Mouse (Mus musculus): Measurements from ENCODE around the gene Eif1ad. TPM values are rescaled to one million over a fixed set of nuclear protein-coding genes. Genes with fewer than 3 reads are reported as not detected.

The Eif1ad gene
- polyA plus RNA-seq, 1 experiment from 2014 or later, result 61.7 TPM

Other genes starting within 250 kb of the Eif1ad start
- gene Klc2, start 248.2 kb upstream of the Eif1ad start, polyA plus RNA-seq (2015; fragmentation: Nextera tagmentation; extraction: Ambion mirVana), result 25.1 and 27.4 TPM in 2 replicates
- 23.8 and 27.7 TPM in 2 replicates for gene Pacs1, start 93.6 kb upstream of the Eif1ad start, polyA plus RNA-seq (2015; fragmentation: Nextera tagmentation; extraction: Ambion mirVana)
- gene Sf3b2, start 71.3 kb upstream of the Eif1ad start, polyA plus RNA-seq (2015; fragmentation: Nextera tagmentation; extraction: Ambion mirVana), result 344 and 387 TPM in 2 replicates
- 3.2 and 4.2 TPM in 2 replicates for gene Gal3st3, start 68.4 kb upstream of the Eif1ad start, polyA plus RNA-seq (2015; fragmentation: Nextera tagmentation; extraction: Ambion mirVana)
- not detected in 2 replicates for gene Catsper1, start 31.0 kb upstream of the Eif1ad start, polyA plus RNA-seq (2015; fragmentation: Nextera tagmentation; extraction: Ambion mirVana)
- gene Cst6, start 17.2 kb upstream of the Eif1ad start, polyA plus RNA-seq (2015; fragmentation: Nextera tagmentation; extraction: Ambion mirVana), result 0.58 TPM in 1 of 2 replicates, not detected in the other
- 453 and 487 TPM in 2 replicates for gene Banf1, start 427 bp downstream of the Eif1ad start, polyA plus RNA-seq (2015; fragmentation: Nextera tagmentation; extraction: Ambion mirVana)
- 75.3 and 92.2 TPM in 2 replicates for gene Sart1, start 22.0 kb downstream of the Eif1ad start, polyA plus RNA-seq (2015; fragmentation: Nextera tagmentation; extraction: Ambion mirVana)
- gene Tsga10ip, start 35.8 kb downstream of the Eif1ad start, polyA plus RNA-seq (2015; fragmentation: Nextera tagmentation; extraction: Ambion mirVana), result 0.41 TPM in 1 of 2 replicates, not detected in the other
- gene Drap1, start 58.2 kb downstream of the Eif1ad start, polyA plus RNA-seq (2015; fragmentation: Nextera tagmentation; extraction: Ambion mirVana), result 226 and 236 TPM in 2 replicates
- 24.0 and 50.8 TPM in 2 replicates for gene AI837181, start 58.4 kb downstream of the Eif1ad start, polyA plus RNA-seq (2015; fragmentation: Nextera tagmentation; extraction: Ambion mirVana)
- 0.54 TPM in 1 of 2 replicates, not detected in the other for gene Fosl1, start 80.8 kb downstream of the Eif1ad start, polyA plus RNA-seq (2015; fragmentation: Nextera tagmentation; extraction: Ambion mirVana)
- gene Ccdc85b, start 91.2 kb downstream of the Eif1ad start, polyA plus RNA-seq (2015; fragmentation: Nextera tagmentation; extraction: Ambion mirVana), result 7.8 and 8.6 TPM in 2 replicates
- 129 and 138 TPM in 2 replicates for gene Fibp, start 93.9 kb downstream of the Eif1ad start, polyA plus RNA-seq (2015; fragmentation: Nextera tagmentation; extraction: Ambion mirVana)
- 1.9 and 2.1 TPM in 2 replicates for gene Ctsw, start 101.8 kb downstream of the Eif1ad start, polyA plus RNA-seq (2015; fragmentation: Nextera tagmentation; extraction: Ambion mirVana)
- 197 and 208 TPM in 2 replicates for gene Efemp2, start 107.2 kb downstream of the Eif1ad start, polyA plus RNA-seq (2015; fragmentation: Nextera tagmentation; extraction: Ambion mirVana)
- gene Mus81, start 121.7 kb downstream of the Eif1ad start, polyA plus RNA-seq (2015; fragmentation: Nextera tagmentation; extraction: Ambion mirVana), result 44.2 and 50.5 TPM in 2 replicates
- gene Cfl1, start 123.7 kb downstream of the Eif1ad start, polyA plus RNA-seq (2015; fragmentation: Nextera tagmentation; extraction: Ambion mirVana), result 2,772 and 2,914 TPM in 2 replicates
- gene 1700020D05Rik, start 137.0 kb downstream of the Eif1ad start, polyA plus RNA-seq (2015; fragmentation: Nextera tagmentation; extraction: Ambion mirVana), result not detected in 2 replicates
- gene Snx32, start 143.8 kb downstream of the Eif1ad start, polyA plus RNA-seq (2015; fragmentation: Nextera tagmentation; extraction: Ambion mirVana), result 9.9 and 10.6 TPM in 2 replicates
- 17.2 and 18.9 TPM in 2 replicates for gene Ovol1, start 193.9 kb downstream of the Eif1ad start, polyA plus RNA-seq (2015; fragmentation: Nextera tagmentation; extraction: Ambion mirVana)
- 10.9 and 11.5 TPM in 2 replicates for gene Ap5b1, start 201.3 kb downstream of the Eif1ad start, polyA plus RNA-seq (2015; fragmentation: Nextera tagmentation; extraction: Ambion mirVana)
- 133 and 146 TPM in 2 replicates for gene Rnaseh2c, start 235.1 kb downstream of the Eif1ad start, polyA plus RNA-seq (2015; fragmentation: Nextera tagmentation; extraction: Ambion mirVana)
- 56.1 and 57.4 TPM in 2 replicates for gene Kat5, start 243.5 kb downstream of the Eif1ad start, polyA plus RNA-seq (2015; fragmentation: Nextera tagmentation; extraction: Ambion mirVana)

Data from kidney, embryonic 16.5 days (tissue).